Mouse (Mus musculus): ENCODE data around the gene Pspn. TPM values are rescaled to one million over a fixed set of nuclear protein-coding genes. Genes with fewer than 3 reads are reported as not detected.

Gene Pspn
- polyA plus RNA-seq, 1 experiment, result 0.33 TPM

GRCm38 (mm10) chr17:56995046-56995445, 4.8 kb downstream of the Pspn start:
- no peak for DNase-seq (ENCODE audit: low read depth)
- TF ChIP-seq CTCF (IDR thresholded peaks at IDR 0.05; ENCODE audit: borderline replicate concordance, extremely low read depth, insufficient read depth, insufficient read length) (no peak), POLR2A (IDR thresholded peaks at IDR 0.05; ENCODE audit: borderline replicate concordance, extremely low read depth, insufficient read depth, insufficient read length, poor library complexity, severe bottlenecking) (no peak)

- TF ChIP-seq POLR2A (IDR thresholded peaks at IDR 0.05; ENCODE audit: borderline replicate concordance, extremely low read depth, insufficient read depth, insufficient read length, poor library complexity, severe bottlenecking) (no peak), CTCF (IDR thresholded peaks at IDR 0.05; ENCODE audit: borderline replicate concordance, extremely low read depth, insufficient read depth, insufficient read length) (no peak)
- no peak for DNase-seq (ENCODE audit: low read depth)
These were observed 8.9 kb downstream of the Pspn start for GRCm38 (mm10) chr17:56990966-56991365.

- peak; percentile 99 for DNase-seq (ENCODE audit: low read depth)
- TF ChIP-seq POLR2A (IDR thresholded peaks at IDR 0.05; ENCODE audit: borderline replicate concordance, extremely low read depth, insufficient read depth, insufficient read length, poor library complexity, severe bottlenecking) (peak; percentile 88; the same call in 1 of the 2 replicates), CTCF (IDR thresholded peaks at IDR 0.05; ENCODE audit: borderline replicate concordance, extremely low read depth, insufficient read depth, insufficient read length) (no peak)
These were observed 9.6 kb downstream of the Pspn start, which contains the start of gene Clpp for GRCm38 (mm10) chr17:56990115-56990746. Gene Clpp, plus strand, starts transcription at chr17:56990305.

- TF ChIP-seq POLR2A (IDR thresholded peaks at IDR 0.05; ENCODE audit: borderline replicate concordance, extremely low read depth, insufficient read depth, insufficient read length, poor library complexity, severe bottlenecking) (peak; percentile 24; the same call in 1 of the 2 replicates), CTCF (IDR thresholded peaks at IDR 0.05; ENCODE audit: borderline replicate concordance, extremely low read depth, insufficient read depth, insufficient read length) (no peak)
- peak; percentile 97 for DNase-seq (ENCODE audit: low read depth)
These were observed 10.2 kb downstream of the Pspn start for GRCm38 (mm10) chr17:56989467-56990114.

GRCm38 (mm10) chr17:56988921-56989430, 10.8 kb downstream of the Pspn start:
- no peak for DNase-seq (ENCODE audit: low read depth)
- no peak for TF ChIP-seq CTCF (IDR thresholded peaks at IDR 0.05; ENCODE audit: borderline replicate concordance, extremely low read depth, insufficient read depth, insufficient read length)
- TF ChIP-seq POLR2A (IDR thresholded peaks at IDR 0.05; ENCODE audit: borderline replicate concordance, extremely low read depth, insufficient read depth, insufficient read length, poor library complexity, severe bottlenecking), result no peak

- DNase-seq (ENCODE audit: low read depth), result no peak
- TF ChIP-seq POLR2A (IDR thresholded peaks at IDR 0.05; ENCODE audit: borderline replicate concordance, extremely low read depth, insufficient read depth, insufficient read length, poor library complexity, severe bottlenecking), result no peak
- no peak for TF ChIP-seq CTCF (IDR thresholded peaks at IDR 0.05; ENCODE audit: borderline replicate concordance, extremely low read depth, insufficient read depth, insufficient read length)
These were observed 11.4 kb downstream of the Pspn start for GRCm38 (mm10) chr17:56988441-56988840.

- no peak for DNase-seq (ENCODE audit: low read depth)
- TF ChIP-seq POLR2A (IDR thresholded peaks at IDR 0.05; ENCODE audit: borderline replicate concordance, extremely low read depth, insufficient read depth, insufficient read length, poor library complexity, severe bottlenecking), result no peak
- TF ChIP-seq CTCF (IDR thresholded peaks at IDR 0.05; ENCODE audit: borderline replicate concordance, extremely low read depth, insufficient read depth, insufficient read length), result no peak
These were observed 13.6 kb downstream of the Pspn start for GRCm38 (mm10) chr17:56986105-56986805.

- TF ChIP-seq CTCF (IDR thresholded peaks at IDR 0.05; ENCODE audit: borderline replicate concordance, extremely low read depth, insufficient read depth, insufficient read length), result no peak
- TF ChIP-seq POLR2A (IDR thresholded peaks at IDR 0.05; ENCODE audit: borderline replicate concordance, extremely low read depth, insufficient read depth, insufficient read length, poor library complexity, severe bottlenecking), result no peak
- DNase-seq (ENCODE audit: low read depth), result no peak
These were observed 14.2 kb downstream of the Pspn start for GRCm38 (mm10) chr17:56985656-56986055.

- DNase-seq (ENCODE audit: low read depth), result no peak
- no peak for TF ChIP-seq POLR2A (IDR thresholded peaks at IDR 0.05; ENCODE audit: borderline replicate concordance, extremely low read depth, insufficient read depth, insufficient read length, poor library complexity, severe bottlenecking)
- no peak for TF ChIP-seq CTCF (IDR thresholded peaks at IDR 0.05; ENCODE audit: borderline replicate concordance, extremely low read depth, insufficient read depth, insufficient read length)
These were observed 14.9 kb downstream of the Pspn start for GRCm38 (mm10) chr17:56984886-56985285.

- TF ChIP-seq CTCF (IDR thresholded peaks at IDR 0.05; ENCODE audit: borderline replicate concordance, extremely low read depth, insufficient read depth, insufficient read length), result no peak
- TF ChIP-seq POLR2A (IDR thresholded peaks at IDR 0.05; ENCODE audit: borderline replicate concordance, extremely low read depth, insufficient read depth, insufficient read length, poor library complexity, severe bottlenecking), result no peak
- no peak for DNase-seq (ENCODE audit: low read depth)
These were observed 17.8 kb downstream of the Pspn start, which contains the start of gene Acer1 for GRCm38 (mm10) chr17:56982013-56982412. Gene Acer1, minus strand, starts transcription at chr17:56982126.

GRCm38 (mm10) chr17:56981049-56981448, 18.8 kb downstream of the Pspn start:
- TF ChIP-seq POLR2A (IDR thresholded peaks at IDR 0.05; ENCODE audit: borderline replicate concordance, extremely low read depth, insufficient read depth, insufficient read length, poor library complexity, severe bottlenecking), result no peak
- no peak for TF ChIP-seq CTCF (IDR thresholded peaks at IDR 0.05; ENCODE audit: borderline replicate concordance, extremely low read depth, insufficient read depth, insufficient read length)
- no peak for DNase-seq (ENCODE audit: low read depth)

Measured in brain, embryonic 14.5 days (tissue).